Mouse (Mus musculus) embryonic facial prominence, embryonic 11.5 days (tissue): Measurements from ENCODE around the gene Vps35l. TPM values are rescaled to one million over a fixed set of nuclear protein-coding genes. Genes with fewer than 3 reads are reported as not detected.

Source experiments
- ATAC-seq: fragments of 200-750 bp; cut with Nextera tagmentation; replicated peaks from 2 replicates; pipeline ENCODE4 v1.8.0; 2017; ENCODE audit warnings: low read depth; ENCODE audit not compliant: insufficient number of reproducible peaks, low FRiP score, low TSS enrichment
- DNase-seq: peaks from one replicate; pipeline ENCODE4 v3.0.0-alpha.2; 2015; ENCODE audit warnings: low spot score
- H3K27ac ChIP-seq: fragments of 300-500 bp; sonication (generic); replicated peaks from 2 replicates; pipeline ENCODE4 v1.5.1; 2014; ENCODE audit warnings: mild to moderate bottlenecking, low read depth, low read length, control low read depth
- H3K27me3 ChIP-seq: fragments of 300-500 bp; sonication (generic); 2 replicates; pipeline ENCODE4 v1.6.1; 2014; ENCODE audit warnings: mild to moderate bottlenecking, low read length, moderate library complexity, mixed read lengths; ENCODE audit not compliant: control insufficient read depth, insufficient read depth
- H3K36me3 ChIP-seq: fragments of 300-500 bp; sonication (generic); replicated peaks from 2 replicates; pipeline ENCODE4 v1.6.1; 2014; ENCODE audit warnings: low read depth, mild to moderate bottlenecking, low read length, moderate library complexity, mixed read lengths; ENCODE audit not compliant: control insufficient read depth, insufficient read depth
- H3K4me1 ChIP-seq: fragments of 300-500 bp; sonication (generic); 2 replicates; pipeline ENCODE4 v1.6.1; 2014; ENCODE audit warnings: low read length, mixed read lengths; ENCODE audit not compliant: control insufficient read depth, insufficient read depth
- H3K4me2 ChIP-seq: fragments of 300-500 bp; sonication (generic); 2 replicates; pipeline ENCODE4 v1.6.1; 2014; ENCODE audit warnings: low read depth, mild to moderate bottlenecking, control low read depth, low read length, moderate library complexity
- H3K4me3 ChIP-seq: fragments of 300-500 bp; sonication (generic); 2 replicates; pipeline ENCODE4 v1.5.1; 2014; ENCODE audit warnings: low read depth, low read length, control low read depth
- H3K9ac ChIP-seq: fragments of 300-500 bp; sonication (generic); replicated peaks from 2 replicates; pipeline ENCODE4 v1.6.1; 2014; ENCODE audit warnings: mild to moderate bottlenecking, control low read depth, low read length
- H3K9me3 ChIP-seq: fragments of 300-500 bp; sonication (generic); replicated peaks from 2 replicates; pipeline ENCODE4 v1.6.1; 2016; ENCODE audit warnings: mild to moderate bottlenecking, low read length, inconsistent platforms, mixed read lengths; ENCODE audit not compliant: control insufficient read depth
- WGBS: fragments of 180-500 bp; shearing (Covaris S2); extraction: QIAGEN DNeasy Blood & Tissue Kit; methylation state at CpG from one replicate; pipeline ENCODE4 v1.1.7; 2014; 5-methylcytosine and 5-hydroxymethylcytosine counted together
- polyA plus RNA-seq: library from polyadenylated mRNA; unstranded; fragments of >200 nt; fragmentation: Nextera tagmentation; extraction: Ambion mirVana; gene quantifications from 2 replicates; pipeline ENCODE4 v1.2.1, GENCODE M21; 2014

Vps35l gene
- polyA plus RNA-seq, 1 experiment from 2014 or later, result 79.5 TPM

- Histone ChIP-seq H3K9me3 (no peaks in the 10 kb centered on the region), H3K27me3 (no peaks in the 10 kb centered on the region), H3K4me1 (no peaks in the 10 kb centered on the region), H3K4me2 (no peak overlapping the region), H3K36me3 (no peaks in the 10 kb centered on the region; the same call in none of the 2 replicates), H3K4me3 (no peak overlapping the region), H3K9ac (no peak overlapping the region), H3K27ac (no peak overlapping the region)
- no peak for ATAC-seq
- 92% methylated on average over 24 of the region's 24 CpGs for WGBS
- DNase-seq, result no peak
These were observed 16.7 kb downstream of the Vps35l start for GRCm38 (mm10) chr7:118756490-118757265.

- Histone ChIP-seq H3K9me3 (no peaks in the 10 kb centered on the region), H3K27ac (no peak overlapping the region), H3K4me2 (no peak overlapping the region), H3K36me3 (no peaks in the 10 kb centered on the region; the same call in 1 of the 2 replicates), H3K27me3 (no peaks in the 10 kb centered on the region), H3K4me1 (no peaks in the 10 kb centered on the region), H3K9ac (no peak overlapping the region), H3K4me3 (no peak overlapping the region)
- DNase-seq, result no peak
- 81% methylated on average over 4 of the region's 4 CpGs for WGBS
- no peak for ATAC-seq
These were observed 18.3 kb downstream of the Vps35l start for GRCm38 (mm10) chr7:118758369-118758768.

GRCm38 (mm10) chr7:118759372-118759771 is 19.3 kb downstream of the Vps35l start:
- Histone ChIP-seq H3K27me3 (no peaks in the 10 kb centered on the region), H3K4me3 (no peak overlapping the region), H3K36me3 (no peaks in the 10 kb centered on the region; the same call in 1 of the 2 replicates), H3K27ac (no peak overlapping the region), H3K4me1 (no peaks in the 10 kb centered on the region), H3K9ac (no peak overlapping the region), H3K4me2 (no peak overlapping the region), H3K9me3 (no peaks in the 10 kb centered on the region)
- no peak for ATAC-seq
- no peak for DNase-seq
- 78% methylated on average over 5 of the region's 5 CpGs for WGBS

GRCm38 (mm10) chr7:118763939-118764338 is 23.9 kb downstream of the Vps35l start:
- Histone ChIP-seq H3K4me3 (no peak overlapping the region), H3K27me3 (no peaks in the 10 kb centered on the region), H3K9ac (no peak overlapping the region), H3K27ac (no peak overlapping the region), H3K9me3 (no peaks in the 10 kb centered on the region), H3K36me3 (no peaks in the 10 kb centered on the region; the same call in 1 of the 2 replicates), H3K4me2 (no peak overlapping the region), H3K4me1 (no peaks in the 10 kb centered on the region)
- WGBS, result 87% methylated on average over 11 of the region's 11 CpGs
- ATAC-seq, result no peak
- no peak for DNase-seq

- no peaks in the 10 kb centered on the region for H3K4me1 ChIP-seq
- H3K9ac ChIP-seq, result no peak overlapping the region
- H3K4me3 ChIP-seq, result no peak overlapping the region
- ATAC-seq (no peak), DNase-seq (no peak)
- no peak overlapping the region for H3K27ac ChIP-seq
- no peak overlapping the region for H3K4me2 ChIP-seq
- no peaks in the 10 kb centered on the region for H3K9me3 ChIP-seq
- H3K36me3 ChIP-seq, result no peaks in the 10 kb centered on the region; the same call in 1 of the 2 replicates
- no peaks in the 10 kb centered on the region for H3K27me3 ChIP-seq
- WGBS, result 77% methylated on average over 14 of the region's 14 CpGs
These were observed 24.7 kb downstream of the Vps35l start for GRCm38 (mm10) chr7:118764725-118765124.

- 68% methylated on average over 8 of the region's 8 CpGs for WGBS
- no peaks in the 10 kb centered on the region for H3K9me3 ChIP-seq
- no peak for DNase-seq
- no peaks in the 10 kb centered on the region for H3K27me3 ChIP-seq
- H3K4me3 ChIP-seq, result no peak overlapping the region
- no peak overlapping the region for H3K4me2 ChIP-seq
- H3K36me3 ChIP-seq, result no peaks in the 10 kb centered on the region; the same call in 1 of the 2 replicates
- no peak overlapping the region for H3K9ac ChIP-seq
- ATAC-seq, result no peak
- no peak overlapping the region for H3K27ac ChIP-seq
- H3K4me1 ChIP-seq, result no peaks in the 10 kb centered on the region
These were observed 25.6 kb downstream of the Vps35l start for GRCm38 (mm10) chr7:118765604-118766003.

- H3K4me3 ChIP-seq, result no peak overlapping the region
- no peaks in the 10 kb centered on the region; the same call in 1 of the 2 replicates for H3K36me3 ChIP-seq
- H3K9ac ChIP-seq, result no peak overlapping the region
- no peaks in the 10 kb centered on the region for H3K9me3 ChIP-seq
- no peaks in the 10 kb centered on the region for H3K27me3 ChIP-seq
- DNase-seq (peak; percentile 84), ATAC-seq (0 out of 2 replicates have a peak, but pooled peaks have one; percentile 61)
- no peak overlapping the region for H3K27ac ChIP-seq
- no peak overlapping the region for H3K4me2 ChIP-seq
- 61% methylated on average over 18 of the region's 18 CpGs for WGBS
- no peaks in the 10 kb centered on the region for H3K4me1 ChIP-seq
These were observed 26.2 kb downstream of the Vps35l start for GRCm38 (mm10) chr7:118766119-118766833.

- Histone ChIP-seq H3K9ac (no peak overlapping the region), H3K27me3 (no peaks in the 10 kb centered on the region), H3K9me3 (no peaks in the 10 kb centered on the region), H3K4me3 (no peak overlapping the region), H3K4me2 (no peak overlapping the region), H3K36me3 (no peaks in the 10 kb centered on the region; the same call in 1 of the 2 replicates), H3K4me1 (no peaks in the 10 kb centered on the region), H3K27ac (no peak overlapping the region)
- DNase-seq (no peak), ATAC-seq (no peak)
- 85% methylated on average over 5 of the region's 5 CpGs for WGBS
These were observed 26.8 kb downstream of the Vps35l start for GRCm38 (mm10) chr7:118766834-118767224.
